Mouse (Mus musculus): Measurements from ENCODE around the gene Vmn1r88.
"Not testable (repeated sequence)": the region's sequence is repeated elsewhere in the genome, so short reads cannot be mapped to it uniquely, and the experiment has no call there.

Gene Vmn1r88

DNA sequence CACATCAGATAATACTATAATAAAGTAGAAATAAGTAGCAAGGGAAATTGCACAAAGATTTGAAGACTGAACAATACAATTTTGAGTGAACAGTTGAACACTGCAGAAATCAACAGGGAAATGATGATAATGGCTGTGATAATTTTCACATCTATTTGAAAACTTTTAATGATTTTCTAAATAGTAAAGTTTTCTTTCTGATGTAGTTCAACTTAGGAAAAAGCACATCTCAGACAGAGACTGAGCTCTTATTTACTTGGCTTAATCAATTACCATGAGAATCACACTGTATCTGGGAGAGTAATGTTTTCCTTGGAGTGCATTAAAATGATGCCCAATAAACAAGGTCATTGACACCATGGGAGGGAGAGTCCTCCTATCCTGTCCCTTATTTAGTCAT lies at the start of gene Vmn1r88:
Gene Vmn1r88 (plus strand): TSS at position 301 of the 400 bp plus-strand sequence.
- DNase-seq (ENCODE audit: low read depth) = no peak

DNA sequence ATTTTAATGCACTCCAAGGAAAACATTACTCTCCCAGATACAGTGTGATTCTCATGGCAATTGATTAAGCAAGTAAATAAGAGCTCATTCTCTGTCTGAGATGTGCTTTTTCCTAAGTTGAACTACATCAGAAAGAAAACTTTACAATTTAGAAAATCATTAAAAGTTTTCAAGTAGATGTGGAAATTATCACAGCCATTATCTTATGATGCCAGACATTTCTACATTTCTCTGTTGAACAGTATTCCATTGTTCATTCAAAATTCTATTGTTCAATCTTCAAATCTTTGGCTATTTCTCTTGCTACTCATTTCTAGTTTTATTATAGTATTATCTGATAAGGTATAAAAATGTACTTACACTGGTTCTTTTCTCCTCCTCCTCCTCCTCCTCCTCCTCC lies 39.6 kb upstream of the Vmn1r88 start, which contains the start of gene Vmn1r86:
Gene Vmn1r86 (minus strand): TSS at position 101 of the 400 bp plus-strand sequence.
- no peak for DNase-seq (ENCODE audit: low read depth)

DNA sequence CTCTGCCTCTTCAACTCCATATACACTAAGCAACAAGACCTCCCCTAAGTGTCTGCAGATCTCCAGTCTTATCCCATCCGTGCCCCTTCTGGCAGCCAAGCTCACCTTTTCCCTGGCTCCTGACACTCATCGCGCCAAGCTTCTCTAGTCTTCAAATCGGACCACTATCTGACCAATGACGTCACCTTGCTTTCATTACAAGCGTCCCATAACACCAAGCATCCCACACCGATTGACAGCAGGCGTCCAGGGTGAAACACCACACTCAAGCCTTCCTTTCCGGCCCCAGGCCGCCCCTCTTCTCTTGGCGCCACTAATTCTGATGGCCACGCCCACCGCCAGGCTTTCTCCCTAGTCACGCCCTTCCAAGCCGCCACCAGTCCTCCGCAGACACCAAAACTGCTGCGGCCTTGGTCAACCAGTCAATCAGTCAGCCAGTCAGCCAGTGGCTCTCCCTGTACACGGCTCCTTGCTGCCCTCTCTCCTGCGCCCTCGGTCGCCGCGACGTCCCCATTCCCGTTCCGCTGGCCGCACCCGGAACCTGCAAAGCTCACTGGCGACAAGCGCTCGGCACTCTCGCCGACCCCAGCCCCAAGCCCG lies 35.7 kb upstream of the Vmn1r88 start:
- not testable (repeated sequence) for DNase-seq (ENCODE audit: low read depth)

DNA sequence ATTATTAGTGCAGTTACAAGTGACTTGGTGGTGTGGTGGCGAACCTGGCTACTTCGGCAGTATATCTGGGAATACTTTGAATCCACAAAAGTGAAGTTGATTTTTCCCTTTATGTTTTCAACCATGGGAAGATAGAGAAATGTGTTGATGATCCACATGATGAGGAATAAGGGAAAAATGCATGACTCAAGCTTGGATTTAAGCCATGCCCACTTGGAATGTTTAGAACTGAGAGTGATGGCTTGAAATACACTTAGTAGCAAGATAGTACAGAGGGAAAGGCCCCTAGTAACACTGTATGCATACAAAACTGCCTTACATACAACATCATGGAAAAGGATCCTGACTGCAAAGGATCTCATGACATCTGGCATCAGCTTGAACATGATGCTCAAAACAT lies 27.5 kb upstream of the Vmn1r88 start:
- DNase-seq (ENCODE audit: low read depth) = no peak

DNA sequence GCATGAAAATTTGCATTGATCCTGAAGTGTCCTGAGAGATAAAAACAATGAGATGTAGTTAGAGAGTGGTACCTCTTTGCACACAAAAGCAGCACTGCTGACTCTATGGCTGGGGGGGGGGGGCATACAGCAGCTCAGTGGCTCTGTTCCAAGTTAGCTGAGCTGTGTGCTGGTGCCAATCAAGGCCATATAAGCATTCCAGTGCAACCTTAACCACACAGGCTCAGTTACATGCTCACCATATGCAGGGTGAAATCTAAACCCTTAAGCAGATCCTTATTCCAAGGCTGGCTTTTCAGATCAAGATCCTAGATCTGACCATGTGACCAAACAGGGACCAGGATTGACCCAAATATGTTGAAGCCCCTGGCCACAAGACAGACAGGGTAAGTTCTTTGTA lies 22.0 kb upstream of the Vmn1r88 start:
- no peak for DNase-seq (ENCODE audit: low read depth)

DNA sequence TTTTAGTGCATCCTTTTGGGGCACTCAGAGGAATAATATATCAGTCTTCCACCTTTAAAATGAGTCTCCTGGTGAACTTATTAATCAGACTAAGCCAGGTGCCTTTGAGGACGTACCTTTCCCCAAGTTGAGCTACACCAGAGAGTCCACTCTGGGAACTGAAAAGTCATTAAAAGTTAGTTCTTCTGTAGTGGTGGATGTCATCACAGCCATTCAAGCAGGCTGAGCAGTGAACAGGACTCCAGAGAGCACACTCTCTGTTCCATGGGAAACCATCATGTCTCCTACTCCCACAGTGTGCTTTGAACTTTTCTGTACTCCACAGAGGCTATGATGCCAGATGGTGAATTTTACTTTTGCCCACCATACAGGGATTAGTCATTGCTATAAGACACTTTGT lies 19.3 kb upstream of the Vmn1r88 start, which contains the start of gene Vmn1r87:
Gene Vmn1r87 (minus strand): TSS at position 101 of the 400 bp plus-strand sequence.
- DNase-seq (ENCODE audit: low read depth) = no peak

DNA sequence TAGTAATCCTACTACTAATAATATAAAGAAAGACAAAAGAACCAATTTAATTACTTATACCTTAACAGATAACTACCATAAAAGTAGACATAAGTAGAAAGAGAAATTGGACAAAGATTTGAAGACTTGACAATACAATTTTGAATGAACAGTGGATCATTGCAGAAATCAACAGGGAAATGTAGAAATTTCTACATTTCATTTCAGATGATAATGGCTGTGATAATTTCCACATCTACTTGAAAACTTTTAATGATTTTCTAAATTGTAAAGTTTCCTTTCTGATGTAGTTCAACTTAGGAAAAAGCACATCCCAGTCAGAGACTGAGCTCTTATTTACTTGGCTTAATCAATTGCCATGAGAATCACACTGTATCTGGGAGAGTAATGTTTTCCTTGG lies 53.4 kb downstream of the Vmn1r88 start, which contains the start of gene Vmn1r89:
Gene Vmn1r89 (plus strand): TSS at position 301 of the 400 bp plus-strand sequence.
- DNase-seq (ENCODE audit: low read depth) = no peak

Data from naive thymus-derived CD4-positive, alpha-beta T cell, adult 2 months (primary cell).